Mouse (Mus musculus): ENCODE measurements around the gene Plbd1.
A peak's percentile ranks its signal among the peaks of the same experiment; 100 is the strongest.

Gene Plbd1

DNA sequence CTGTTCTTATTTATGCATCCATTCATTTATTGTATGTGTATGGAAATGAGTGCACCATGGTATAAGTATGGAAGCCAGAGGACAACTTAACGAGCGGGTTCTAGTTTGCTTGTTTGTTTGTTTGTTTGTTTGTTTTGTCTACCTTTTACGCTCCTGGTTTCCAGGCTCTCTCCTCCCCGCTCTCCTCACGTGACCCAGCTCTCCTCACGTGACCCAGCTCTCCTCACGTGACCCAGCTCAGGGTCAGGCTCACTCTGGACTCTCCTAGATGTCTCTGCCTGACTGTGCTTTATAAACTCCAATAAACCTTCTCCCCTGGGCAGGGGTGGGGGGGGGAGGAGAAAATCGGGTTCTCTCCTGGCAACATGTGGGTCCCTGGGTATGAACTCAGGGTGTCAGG lies 11.1 kb downstream of the Plbd1 start:
- DNase-seq (ENCODE audit: low spot score in 2 of 2): no peak

DNA sequence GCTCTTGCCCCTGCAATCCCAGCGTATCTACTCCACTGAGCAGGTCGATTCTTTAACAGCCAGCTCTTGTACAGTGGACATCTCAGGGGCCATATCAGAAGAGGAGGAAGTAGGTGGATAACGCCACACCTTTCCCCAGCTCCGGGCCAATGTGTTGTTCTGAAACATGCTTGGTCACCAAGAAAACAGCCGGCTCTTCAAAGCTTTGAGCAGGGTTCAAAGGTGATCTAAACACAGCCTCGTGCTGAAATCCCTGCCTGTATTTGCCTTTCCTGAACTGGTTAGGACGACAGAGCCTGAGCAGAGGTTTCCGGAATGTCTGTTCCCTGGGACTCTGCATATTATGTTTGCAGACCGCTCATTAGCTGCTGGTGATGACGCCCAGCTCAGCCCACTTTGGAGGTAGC lies 14.3 kb downstream of the Plbd1 start:
- DNase-seq (ENCODE audit: low spot score in 2 of 2): no peak

DNA sequence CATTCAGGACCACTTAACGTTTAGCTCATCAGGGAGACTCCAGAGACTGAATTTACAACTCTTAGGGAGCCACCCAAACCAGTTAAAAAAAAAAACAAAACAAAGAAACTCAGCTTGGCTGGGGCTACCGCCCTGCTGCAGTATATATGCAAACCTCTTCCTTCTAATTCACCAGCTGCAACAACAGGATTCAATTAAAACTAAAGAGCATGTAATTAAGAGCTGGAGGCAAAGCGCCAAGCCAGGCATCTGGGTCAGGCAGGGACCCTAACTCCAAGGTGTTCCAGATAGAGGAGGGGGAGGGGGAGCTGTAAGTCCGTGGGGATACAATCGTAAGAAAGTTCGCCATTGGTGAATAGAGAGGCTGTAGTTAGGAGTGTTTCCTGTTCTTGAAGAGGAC lies 15.5 kb downstream of the Plbd1 start:
- no peak for DNase-seq (ENCODE audit: low spot score in 2 of 2)

- DNase-seq (ENCODE audit: low spot score in 2 of 2): no peak
Measured at GRCm38 (mm10) chr6:136645754-136646153, 16.0 kb downstream of the Plbd1 start.

DNA sequence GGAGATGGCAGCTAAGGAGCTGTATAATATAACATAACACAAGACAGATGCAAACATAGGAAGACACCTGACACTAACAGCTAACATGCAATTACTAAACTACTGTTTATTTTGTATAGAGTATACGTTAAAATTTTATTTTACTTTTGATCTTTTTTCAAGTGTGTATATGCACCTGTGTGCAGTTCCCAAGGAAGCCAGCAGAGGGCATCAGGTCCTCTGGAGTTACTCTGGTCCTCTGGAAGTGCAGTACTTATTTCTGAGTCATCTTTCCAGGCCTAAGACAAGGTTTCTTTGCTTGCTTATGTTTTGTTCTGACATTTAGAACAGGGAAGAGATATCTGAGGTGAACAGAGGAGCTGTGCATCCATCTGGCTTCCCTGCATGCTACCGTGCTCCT lies 17.6 kb downstream of the Plbd1 start:
- no peak for DNase-seq (ENCODE audit: low spot score in 2 of 2)

DNA sequence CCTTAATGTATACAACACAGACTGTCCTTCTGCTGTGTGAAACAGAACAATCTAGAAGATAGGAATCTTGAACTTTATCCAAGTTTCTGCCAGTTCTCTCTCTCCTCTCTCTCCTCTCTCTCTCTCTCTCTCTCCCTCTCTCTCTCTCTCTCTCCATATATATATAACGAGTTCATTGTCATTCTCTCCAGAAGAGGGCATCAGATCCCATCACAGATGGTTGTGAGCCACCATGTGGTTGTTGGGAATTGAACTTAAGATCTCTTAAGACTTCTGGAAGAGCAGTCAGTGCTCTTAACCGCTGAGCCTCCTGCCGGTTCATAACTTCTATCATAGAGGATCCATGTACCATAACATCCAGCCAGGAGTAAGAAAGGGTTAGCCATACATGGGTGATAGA lies 26.7 kb downstream of the Plbd1 start:
- DNase-seq (ENCODE audit: low spot score in 2 of 2): no peak

- no peak for DNase-seq (ENCODE audit: low spot score in 2 of 2)
Measured at GRCm38 (mm10) chr6:136633719-136634118, 28.0 kb downstream of the Plbd1 start.

DNA sequence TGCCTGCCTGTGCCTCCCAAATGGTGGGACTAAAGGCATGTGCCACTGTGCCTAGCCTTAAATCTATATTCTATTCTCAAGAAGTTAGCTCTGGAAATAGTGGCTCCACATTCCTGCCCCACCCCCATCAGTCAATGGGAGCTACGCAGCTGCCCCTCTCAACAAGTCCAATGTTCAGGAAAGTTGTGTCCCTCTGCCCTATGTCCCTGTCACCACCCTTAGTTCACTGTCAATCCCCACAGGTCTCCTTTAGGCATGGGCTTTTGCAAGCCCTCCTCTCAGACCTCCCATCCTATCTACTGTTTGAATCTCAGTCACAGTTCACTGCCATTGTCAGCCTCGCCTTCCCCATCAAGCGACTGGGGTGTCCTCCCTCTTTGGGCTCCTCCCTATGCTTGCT lies 28.6 kb downstream of the Plbd1 start:
- DNase-seq (ENCODE audit: low spot score in 2 of 2): no peak

GRCm38 (mm10) chr6:136631945-136632534 lies 29.7 kb downstream of the Plbd1 start:
- DNase-seq (ENCODE audit: low spot score in 2 of 2): no peak

DNA sequence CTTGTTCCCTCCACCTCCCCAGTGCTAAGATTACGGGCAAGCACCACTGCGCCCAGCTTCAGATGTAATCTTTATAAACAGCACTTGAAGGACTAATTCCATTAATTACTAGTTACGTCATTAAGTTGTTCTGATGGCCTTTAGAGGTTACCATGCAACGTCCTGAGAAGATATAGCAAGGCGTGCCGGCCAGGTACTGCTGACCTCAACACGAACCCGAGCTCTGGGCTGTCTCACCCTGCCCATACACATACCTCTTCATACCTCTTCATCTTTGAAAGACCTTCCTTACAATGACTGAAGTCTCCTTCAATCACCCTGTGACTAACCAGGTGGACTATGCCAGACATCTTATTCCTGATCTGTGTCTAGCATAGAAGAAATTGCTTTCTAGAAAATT lies 30.2 kb downstream of the Plbd1 start:
- no peak for DNase-seq (ENCODE audit: low spot score in 2 of 2)

- DNase-seq (ENCODE audit: low spot score in 2 of 2): no peak
Measured at GRCm38 (mm10) chr6:136629639-136630038, 32.1 kb downstream of the Plbd1 start.

- DNase-seq (ENCODE audit: low spot score in 2 of 2): no peak
Measured at GRCm38 (mm10) chr6:136625421-136625820, 36.3 kb downstream of the Plbd1 start.

DNA sequence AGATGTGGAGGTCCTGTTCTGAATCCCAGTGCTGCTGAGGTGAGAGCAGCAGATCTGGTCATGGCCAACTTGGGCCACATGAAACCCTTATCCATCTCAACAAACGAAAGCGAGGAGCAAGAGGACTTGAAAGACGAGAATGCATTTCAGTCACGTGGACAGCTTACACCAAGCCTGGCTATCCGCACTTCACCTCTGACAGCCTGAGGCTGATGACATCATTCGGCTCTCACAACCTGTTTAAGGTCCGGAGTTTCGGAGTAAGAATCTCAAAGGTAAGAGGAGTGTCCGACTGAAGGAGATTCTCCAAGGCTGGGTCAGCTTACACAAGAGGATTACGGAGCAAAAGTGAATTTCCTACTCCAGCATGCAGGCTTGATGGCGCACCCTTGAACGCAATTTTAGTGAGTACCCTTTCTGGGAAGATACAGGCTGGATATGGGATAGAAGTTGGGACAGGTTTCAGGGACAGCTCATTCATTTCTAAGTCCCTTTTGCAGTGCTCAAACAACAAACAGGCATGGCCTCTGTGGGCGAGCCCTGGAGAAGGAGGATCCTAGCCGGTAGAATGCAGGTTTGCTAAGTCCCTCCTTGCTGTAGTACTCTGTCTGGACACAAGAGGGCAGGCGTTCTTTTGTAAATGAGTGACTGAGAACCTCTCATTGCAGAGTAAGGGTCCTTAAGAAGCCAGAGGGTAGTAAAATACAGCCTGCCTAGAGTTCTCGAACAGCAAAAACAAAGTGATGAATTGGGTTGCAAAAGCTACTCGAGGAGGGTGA lies 41.2 kb downstream of the Plbd1 start:
- DNase-seq (ENCODE audit: low spot score in 2 of 2): peak in 1 of 2 experiments; percentile 76

DNA sequence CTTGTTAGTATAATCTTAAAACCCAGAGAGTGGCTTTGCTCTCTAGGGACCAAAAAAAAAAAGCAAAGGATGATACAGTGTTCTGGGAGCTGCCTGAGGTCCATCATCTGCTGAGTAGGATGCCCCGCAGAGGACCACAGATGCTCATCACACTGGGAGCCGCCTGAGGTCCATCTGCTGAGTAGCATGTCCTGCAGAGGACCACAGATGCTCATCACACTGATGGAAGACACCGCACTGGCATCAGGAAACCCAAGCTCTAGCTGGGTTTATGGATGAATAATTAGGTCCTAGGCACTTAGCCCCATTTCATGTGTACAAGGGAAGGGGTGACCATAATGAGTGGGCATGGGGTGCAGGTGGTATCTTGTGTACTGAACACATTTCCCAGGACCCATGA lies 47.6 kb downstream of the Plbd1 start:
- DNase-seq (ENCODE audit: low spot score in 2 of 2): no peak

- no peak for DNase-seq (ENCODE audit: low spot score in 2 of 2)
Measured at GRCm38 (mm10) chr6:136612312-136612711, 49.4 kb downstream of the Plbd1 start.

DNA sequence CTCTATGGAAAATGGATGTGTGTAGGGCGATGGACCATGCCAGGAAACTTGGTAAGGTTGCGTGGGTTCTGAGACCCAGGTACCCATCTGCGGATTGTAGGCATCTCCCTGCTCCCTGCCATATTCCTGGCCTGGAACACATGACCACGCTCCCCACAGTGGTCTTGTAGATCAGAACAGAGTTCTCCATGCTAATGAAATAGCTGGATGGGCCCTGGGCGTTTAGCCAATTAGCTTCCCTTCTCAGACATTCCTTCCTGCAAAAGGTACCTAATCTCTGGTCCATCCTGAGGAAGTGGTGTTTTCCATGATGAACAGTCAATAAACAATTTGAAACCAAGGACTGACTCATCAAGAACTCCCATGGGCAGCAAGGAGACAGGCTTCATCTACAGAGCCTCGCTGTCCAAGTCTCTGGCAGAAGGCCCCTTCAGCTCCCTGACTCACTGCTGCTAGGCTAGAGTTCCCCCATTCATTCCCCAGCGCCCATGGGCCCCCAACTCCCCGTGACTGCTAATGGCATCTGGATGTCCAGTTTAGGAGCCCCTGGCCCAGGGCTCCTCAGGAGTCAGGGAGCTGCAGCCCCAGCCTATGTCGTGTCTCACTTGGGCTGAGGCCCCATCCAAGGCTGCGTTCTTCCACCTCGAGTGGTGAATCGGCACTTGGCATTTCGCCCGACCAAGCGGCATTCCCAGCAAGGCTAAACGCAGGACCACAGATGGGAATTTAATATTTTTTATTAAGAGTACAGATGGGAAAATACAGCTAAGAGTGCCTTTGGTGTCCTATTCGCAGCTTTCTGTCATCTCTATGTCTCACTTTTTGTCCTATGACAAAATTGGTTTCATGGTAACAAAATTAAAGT lies 50.1 kb downstream of the Plbd1 start:
- DNase-seq (ENCODE audit: low spot score in 2 of 2): no peak

DNA sequence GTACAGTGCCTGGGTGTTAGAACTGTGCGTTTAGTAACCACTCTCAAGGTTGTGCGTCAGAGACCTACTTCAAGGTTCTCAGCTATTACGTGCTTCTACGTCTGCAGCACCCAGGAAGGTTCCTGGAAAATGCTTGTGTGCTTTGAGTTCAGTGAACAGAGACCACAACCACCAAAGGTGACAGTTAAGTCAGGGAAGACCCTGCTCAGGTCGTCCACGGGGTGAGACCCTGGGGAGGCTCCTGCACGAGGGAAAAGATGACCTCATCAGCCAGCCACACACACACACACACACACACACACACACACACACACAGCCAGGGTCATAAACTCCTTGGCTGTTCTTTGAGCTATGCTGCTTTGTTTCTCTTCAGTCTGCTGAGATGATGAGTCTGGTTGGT lies 59.1 kb downstream of the Plbd1 start:
- DNase-seq (ENCODE audit: low spot score in 2 of 2): no peak

DNA sequence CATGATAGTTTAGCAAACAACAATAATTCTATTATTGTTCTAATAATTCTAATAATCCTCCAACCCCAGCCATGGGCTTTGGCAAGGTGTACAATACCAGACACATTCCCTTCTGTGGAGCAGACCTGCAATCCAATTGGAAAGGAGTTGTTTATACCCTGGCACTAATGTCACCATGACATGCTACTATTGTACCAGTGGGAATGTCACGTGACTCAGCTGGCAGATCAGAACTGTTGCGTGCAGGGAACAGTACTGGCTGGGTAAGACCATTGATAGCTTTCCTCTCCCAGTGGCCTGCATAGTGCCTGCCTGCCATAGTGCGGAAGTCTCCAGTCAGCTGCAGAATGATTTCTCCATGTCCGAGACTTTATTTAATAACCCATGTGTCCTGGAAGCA lies 67.2 kb downstream of the Plbd1 start:
- DNase-seq (ENCODE audit: low spot score in 2 of 2): no peak

DNA sequence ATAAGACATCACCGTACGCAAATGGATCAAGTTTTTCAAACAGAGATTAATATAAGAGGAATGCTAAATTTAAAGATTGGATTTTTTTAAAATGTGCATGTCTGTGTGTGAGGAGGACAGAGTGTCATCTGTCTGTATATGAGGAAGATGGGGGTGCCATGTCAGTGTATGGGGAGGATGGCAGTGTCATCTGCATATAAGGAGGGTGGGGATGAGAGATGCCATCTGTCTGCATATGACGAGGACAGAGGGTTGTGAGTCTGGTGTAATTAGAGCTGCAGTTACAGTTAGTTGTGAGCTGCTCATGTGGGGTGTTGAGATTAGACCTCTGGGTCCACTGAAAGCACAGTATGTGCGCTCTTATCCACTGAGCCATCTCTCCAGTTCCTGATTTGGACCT lies 71.0 kb downstream of the Plbd1 start:
- DNase-seq (ENCODE audit: low spot score in 2 of 2): no peak

DNA sequence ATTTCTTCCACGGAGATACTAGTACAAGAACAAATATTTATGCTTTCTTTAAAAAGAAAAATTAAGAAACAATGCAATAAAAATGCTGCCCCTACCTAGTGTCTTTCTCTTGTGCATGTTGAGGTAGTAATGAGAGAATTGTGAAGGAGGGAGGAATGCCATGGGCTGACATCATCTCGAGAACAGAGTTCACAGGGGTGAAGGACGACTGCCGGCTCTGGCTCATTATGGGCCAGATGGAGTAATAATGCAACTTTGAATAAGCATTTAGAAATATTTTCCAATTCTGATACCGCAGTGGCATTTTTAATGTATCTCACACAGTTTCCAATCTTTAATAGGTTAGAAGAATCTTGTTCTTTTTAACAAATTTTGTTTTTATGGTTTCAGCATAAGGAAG lies 95.7 kb downstream of the Plbd1 start:
- DNase-seq (ENCODE audit: low spot score in 2 of 2): no peak

Data from frontal cortex, postnatal 10 days (tissue).